Mouse (Mus musculus) olfactory bulb, adult 2 months (tissue): ENCODE data around the gene Ptcd2.
"Not testable (repeated sequence)": the region's sequence is repeated elsewhere in the genome, so short reads cannot be mapped to it uniquely, and the experiment has no call there.

Source experiments
- CTCF ChIP-seq: fragments of 200-500 bp; IDR thresholded peaks from 2 replicates; pipeline ENCODE4 v1.5.1; 2012; ENCODE audit warnings: low read depth, mild to moderate bottlenecking, low read length, moderate library complexity; ENCODE audit not compliant: insufficient read depth
- POLR2A ChIP-seq: fragments of 200-500 bp; IDR thresholded peaks from 2 replicates; pipeline ENCODE4 v1.6.1; 2012; ENCODE audit warnings: mild to moderate bottlenecking, low read depth, low read length, moderate library complexity; ENCODE audit not compliant: insufficient read depth

GRCm38 (mm10) chr13:99324337-99324685 lies 20.2 kb downstream of the Ptcd2 start:
- not testable (repeated sequence) for TF ChIP-seq CTCF, POLR2A
